Mouse (Mus musculus) embryonic fibroblast, embryonic 13.5 days (primary cell): Measurements from ENCODE around the gene Clstn2.

Experiments used
- CTCF ChIP-seq: IDR thresholded peaks from 2 replicates; pipeline ENCODE4 v1.5.1; 2011; ENCODE audit warnings: mild to moderate bottlenecking, control low read depth, low read length, moderate library complexity, borderline replicate concordance; ENCODE audit not compliant: insufficient read depth
- POLR2A ChIP-seq: IDR thresholded peaks from 2 replicates; pipeline ENCODE4 v1.6.1; 2011; ENCODE audit warnings: low read depth, mild to moderate bottlenecking, control low read depth, low read length, moderate library complexity

- no peak for TF ChIP-seq CTCF
- no peak for TF ChIP-seq POLR2A
Observed at GRCm38 (mm10) chr9:97953746-97954359, 79.1 kb downstream of the Clstn2 start.
